Mouse (Mus musculus) thymus, adult 2 months (tissue): ENCODE measurements around the gene Rps2.

Experiments
- CTCF ChIP-seq: fragments of 200-500 bp; IDR thresholded peaks from 2 replicates; pipeline ENCODE4 v1.5.1; 2012; ENCODE audit warnings: mild to moderate bottlenecking, control low read depth, low read length, moderate library complexity, borderline replicate concordance; ENCODE audit not compliant: control insufficient read depth, poor library complexity, insufficient read depth; ENCODE audit errors: extremely low read depth
- POLR2A ChIP-seq: fragments of 200-500 bp; IDR thresholded peaks from 2 replicates; pipeline ENCODE4 v1.6.1; 2012; ENCODE audit warnings: mild to moderate bottlenecking, low read length, control low read depth, moderate library complexity; ENCODE audit not compliant: control insufficient read depth, poor library complexity, insufficient read depth; ENCODE audit errors: extremely low read depth

DNA sequence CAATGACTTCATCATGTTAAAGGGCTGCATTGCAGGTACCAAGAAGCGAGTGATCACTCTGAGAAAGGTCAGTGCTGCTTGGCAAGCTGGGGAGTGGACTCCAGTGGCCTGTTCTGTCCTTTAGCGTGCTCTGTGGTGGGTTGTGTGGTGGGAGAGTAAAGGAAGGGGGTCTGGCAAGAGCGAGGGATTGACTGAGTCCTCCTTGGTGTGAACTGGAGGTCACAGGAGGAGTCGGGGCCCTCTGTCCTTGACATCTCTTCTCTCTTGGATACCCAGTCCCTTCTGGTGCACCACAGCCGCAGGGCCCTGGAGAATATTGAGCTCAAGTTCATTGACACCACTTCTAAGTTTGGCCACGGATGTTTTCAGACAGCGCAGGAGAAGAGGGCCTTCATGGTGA lies 17.5 kb downstream of the Rps2 start:
- no peak for TF ChIP-seq CTCF
- no peak for TF ChIP-seq POLR2A
